Mouse (Mus musculus) cerebellum, adult 2 months (tissue): Measurements from ENCODE around the gene Plcb1. TPM values are rescaled to one million over a fixed set of nuclear protein-coding genes. Genes with fewer than 3 reads are reported as not detected.
A peak's percentile ranks its signal among the peaks of the same experiment; 100 is the strongest.

Source experiments
- DNase-seq, 2 experiments: peaks; one replicate each; pipeline ENCODE4 v3.0.0; 2021
- H3K27ac ChIP-seq: fragments of 200-500 bp; 2 replicates; pipeline ENCODE4 v1.5.1; 2012; ENCODE audit warnings: low read length, control low read depth, inconsistent platforms; ENCODE audit not compliant: insufficient read depth
- H3K27me3 ChIP-seq: fragments of 200-500 bp; 2 replicates; pipeline ENCODE4 v1.6.1; 2012; ENCODE audit warnings: inconsistent platforms, mild to moderate bottlenecking, low read length, moderate library complexity; ENCODE audit not compliant: control insufficient read depth, insufficient read depth
- H3K4me1 ChIP-seq: fragments of 200-500 bp; 2 replicates; pipeline ENCODE4 v1.6.1; 2011; ENCODE audit warnings: low read length; ENCODE audit not compliant: control insufficient read depth, insufficient read depth
- H3K4me3 ChIP-seq: fragments of 200-500 bp; replicated peaks from 2 replicates; pipeline ENCODE3; 2011; ENCODE audit warnings: mild to moderate bottlenecking, low read depth, low read length, control low read depth; ENCODE audit not compliant: insufficient read depth
- CTCF ChIP-seq: fragments of 200-500 bp; IDR thresholded peaks from 2 replicates; pipeline ENCODE4 v1.5.1; 2011; ENCODE audit warnings: low read depth, mild to moderate bottlenecking, control low read depth, low read length, moderate library complexity, borderline replicate concordance; ENCODE audit not compliant: insufficient read depth
- POLR2A ChIP-seq: fragments of 200-500 bp; IDR thresholded peaks from 2 replicates; pipeline ENCODE4 v1.6.1; 2011; ENCODE audit warnings: low read length, control low read depth, borderline replicate concordance; ENCODE audit not compliant: insufficient read depth
- WGBS: fragments of 180-500 bp; shearing (Covaris S2); methylation state at CpG from one replicate; pipeline ENCODE4 v1.1.7; 2018; 5-methylcytosine and 5-hydroxymethylcytosine counted together
- polyA plus RNA-seq: library from polyadenylated mRNA; depleted of rRNA; stranded (reverse); fragments of >200 nt; gene quantifications from 2 replicates; pipeline ENCODE4 v1.2.3, GENCODE M21; 2012

The Plcb1 gene
- polyA plus RNA-seq, 1 experiment = 18.5 TPM

- no peaks in the 10 kb centered on the region for H3K27me3 ChIP-seq
- no peak overlapping the region for H3K4me3 ChIP-seq
- no peak overlapping the region for H3K27ac ChIP-seq
- 63% methylated on average over 3 of the region's 3 CpGs for WGBS
- no peaks in the 10 kb centered on the region for H3K4me1 ChIP-seq
- no peak for TF ChIP-seq CTCF
- TF ChIP-seq POLR2A = no peak
- DNase-seq = no peak
Observed at GRCm38 (mm10) chr2:134845239-134845738, 59.4 kb downstream of the Plcb1 start.

- TF ChIP-seq CTCF (no peak), POLR2A (no peak)
- 96% methylated on average over 3 of the region's 3 CpGs for WGBS
- no peak for DNase-seq
- H3K4me1 ChIP-seq = no peaks in the 10 kb centered on the region
- H3K27ac ChIP-seq = no peak overlapping the region
- H3K4me3 ChIP-seq = no peak overlapping the region
- H3K27me3 ChIP-seq = no peaks in the 10 kb centered on the region
Observed at GRCm38 (mm10) chr2:134846555-134846954, 60.7 kb downstream of the Plcb1 start.

- no peaks in the 10 kb centered on the region; the same call in 1 of the 2 replicates for H3K4me1 ChIP-seq
- no peaks in the 10 kb centered on the region for H3K27me3 ChIP-seq
- WGBS = 91% methylated on average over 13 of the region's 13 CpGs
- no peak for DNase-seq
- no peak overlapping the region for H3K27ac ChIP-seq
- TF ChIP-seq POLR2A (no peak), CTCF (no peak)
- no peak overlapping the region for H3K4me3 ChIP-seq
Observed at GRCm38 (mm10) chr2:134851189-134852171, 65.6 kb downstream of the Plcb1 start.

GRCm38 (mm10) chr2:134856239-134856638 is 70.4 kb downstream of the Plcb1 start:
- TF ChIP-seq CTCF (no peak), POLR2A (no peak)
- DNase-seq = no peak
- Histone ChIP-seq H3K27ac (no peak overlapping the region), H3K27me3 (no peaks in the 10 kb centered on the region), H3K4me3 (no peak overlapping the region), H3K4me1 (no peaks in the 10 kb centered on the region; the same call in 1 of the 2 replicates)

GRCm38 (mm10) chr2:134856691-134857090 is 70.8 kb downstream of the Plcb1 start:
- TF ChIP-seq POLR2A (no peak), CTCF (no peak)
- no peaks in the 10 kb centered on the region; the same call in 1 of the 2 replicates for H3K4me1 ChIP-seq
- DNase-seq = no peak
- no peak overlapping the region for H3K4me3 ChIP-seq
- 52% methylated on average over 2 of the region's 2 CpGs for WGBS
- H3K27ac ChIP-seq = no peak overlapping the region
- no peaks in the 10 kb centered on the region for H3K27me3 ChIP-seq

GRCm38 (mm10) chr2:134864985-134865645 is 79.2 kb downstream of the Plcb1 start:
- no peak overlapping the region for H3K4me3 ChIP-seq
- WGBS = 14% methylated on average over 7 of the region's 7 CpGs
- H3K27ac ChIP-seq = no peak overlapping the region
- no peak for TF ChIP-seq POLR2A
- TF ChIP-seq CTCF = no peak
- H3K27me3 ChIP-seq = no peaks in the 10 kb centered on the region
- H3K4me1 ChIP-seq = peaks cover 7% of the 10 kb centered on the region; the same call in 1 of the 2 replicates
- peak; percentile 72 to 84 for DNase-seq

GRCm38 (mm10) chr2:134867381-134867780 is 81.5 kb downstream of the Plcb1 start:
- Histone ChIP-seq H3K27ac (no peak overlapping the region), H3K27me3 (no peaks in the 10 kb centered on the region), H3K4me1 (peaks cover 7% of the 10 kb centered on the region; the same call in 1 of the 2 replicates), H3K4me3 (no peak overlapping the region)
- no peak for TF ChIP-seq CTCF
- no peak for TF ChIP-seq POLR2A
- 84% methylated on average over 6 of the region's 6 CpGs for WGBS
- no peak for DNase-seq
